15 mouse cellular contexts compared by ENCODE assay signal in genomic region chr1:138654212-138654611, GRCm38 (mm10).
"Had no signal": no experiment of that assay in that cellular context is flagged by ENCODE, and none has a peak within 500 bp of the region (broad histone marks: within the 10 kb centered on the region; RNA-seq: fewer than 3 reads in every experiment).

No protein-coding gene starts in this region.

- ATAC-seq: intestine, embryonic 15.5 days; liver, postnatal 0 days; lung, postnatal 0 days; midbrain, embryonic 15.5 days had no signal

- DNase-seq: kidney, adult 11 months; kidney, adult 8-10 months; kidney, postnatal 10 days; kidney, postnatal 36 days; layer of hippocampus, postnatal 36 days; left cerebral cortex, postnatal 4 days; liver, postnatal 0 days; lung, embryonic 14.5 days; retina, postnatal 1 day; spleen, adult 18-20 months; thymus, adult 18-20 months; thymus, postnatal 36 days had no signal
